Mouse (Mus musculus) MEL (cell line): ENCODE results near the gene Phf21b. TPM values are rescaled to one million over a fixed set of nuclear protein-coding genes. Genes with fewer than 3 reads are reported as not detected.
A peak's percentile ranks its signal among the peaks of the same experiment; 100 is the strongest.

ENCODE experiments used
- DNase-seq: peaks from one replicate; pipeline ENCODE4 v3.0.0; 2011; ENCODE audit warnings: low read depth, low spot score
- H3K27ac ChIP-seq: 2 replicates; pipeline ENCODE4 v1.5.1; 2012; ENCODE audit warnings: low read depth, mild to moderate bottlenecking, control low read depth, low read length, moderate library complexity; ENCODE audit not compliant: control insufficient read depth
- H3K27me3 ChIP-seq, 2 experiments: fragments of 150-350 bp in 1 of 2; sonication (generic) in 1 of 2; 2 replicates each; pipeline ENCODE4 v1.6.1; 2012; ENCODE audit warnings: low read length in 2 of 2, mild to moderate bottlenecking in 2 of 2, improper control_type of control experiment in 1 of 2, moderate library complexity in 1 of 2; ENCODE audit not compliant: insufficient read depth in 2 of 2, control insufficient read depth in 1 of 2
- H3K36me3 ChIP-seq, 2 experiments: 2 replicates each; pipeline ENCODE4 v1.6.1; 2012 to 2014; ENCODE audit warnings: low read length in 2 of 2, improper control_type of control experiment in 1 of 2, inconsistent platforms in 1 of 2, mild to moderate bottlenecking in 1 of 2; ENCODE audit not compliant: insufficient read depth in 2 of 2, control insufficient read depth in 1 of 2
- H3K4me1 ChIP-seq, 2 experiments: fragments of 150-350 bp in 1 of 2; sonication (generic) in 1 of 2; 2 replicates each; pipeline ENCODE4 v1.6.1; 2012; ENCODE audit warnings: low read length in 2 of 2, improper control_type of control experiment in 1 of 2, mild to moderate bottlenecking in 1 of 2; ENCODE audit not compliant: insufficient read depth in 2 of 2, control insufficient read depth in 1 of 2
- H3K4me3 ChIP-seq, 2 experiments: fragments of 150-350 bp in 1 of 2; sonication (generic) in 1 of 2; 2 replicates each; pipeline ENCODE4 v1.5.1; 2012; ENCODE audit warnings: low read depth in 2 of 2, low read length in 2 of 2, mild to moderate bottlenecking in 2 of 2, moderate library complexity in 2 of 2, control low read depth in 1 of 2, improper control_type of control experiment in 1 of 2; ENCODE audit not compliant: control insufficient read depth in 1 of 2, insufficient read depth in 1 of 2
- H3K79me2 ChIP-seq: 2 replicates; pipeline ENCODE4 v1.6.1; 2012; ENCODE audit warnings: mild to moderate bottlenecking, low read length, moderate library complexity; ENCODE audit not compliant: control insufficient read depth, poor library complexity, insufficient read depth
- H3K9ac ChIP-seq: 2 replicates; pipeline ENCODE4 v1.6.1; 2012; ENCODE audit warnings: low read depth, mild to moderate bottlenecking, control low read depth, low read length, moderate library complexity; ENCODE audit not compliant: control insufficient read depth, poor library complexity, severe bottlenecking
- H3K9me3 ChIP-seq: fragments of 150-350 bp; sonication (generic); replicated peaks from 2 replicates; pipeline ENCODE4 v1.6.1; 2012; ENCODE audit warnings: mild to moderate bottlenecking, low read length, improper control_type of control experiment, moderate library complexity; ENCODE audit not compliant: insufficient read depth
- BHLHE40 ChIP-seq: IDR thresholded peaks from 2 replicates; pipeline ENCODE4 v1.6.1; 2012; ENCODE audit warnings: low read depth, mild to moderate bottlenecking, inconsistent platforms, low read length, improper control_type of control experiment, borderline replicate concordance
- CTCF ChIP-seq, 3 experiments: IDR thresholded peaks in 2 of 3; conservative IDR thresholded peaks in 1 of 3; 2 replicates each; pipeline ENCODE4 v1.5.1; 2011 to 2012; ENCODE audit warnings: low read length in 3 of 3, low read depth in 2 of 3, mild to moderate bottlenecking in 2 of 3, improper control_type of control experiment in 1 of 3, inconsistent platforms in 1 of 3, mixed read lengths in 1 of 3, moderate library complexity in 1 of 3; ENCODE audit not compliant: control insufficient read depth in 1 of 3, insufficient read depth in 1 of 3, poor library complexity in 1 of 3, severe bottlenecking in 1 of 3
- ETS1 ChIP-seq: IDR thresholded peaks from 2 replicates; pipeline ENCODE4 v1.6.1; 2012; ENCODE audit warnings: low read depth, mild to moderate bottlenecking, inconsistent platforms, low read length, improper control_type of control experiment, moderate library complexity
- GATA1 ChIP-seq: IDR thresholded peaks from 2 replicates; pipeline ENCODE4 v1.6.1; 2011; ENCODE audit warnings: low read depth, low read length, improper control_type of control experiment
- HCFC1 ChIP-seq: IDR thresholded peaks from 2 replicates; pipeline ENCODE4 v1.6.1; 2012; ENCODE audit warnings: low read depth, mild to moderate bottlenecking, inconsistent platforms, low read length, improper control_type of control experiment, moderate library complexity
- KAT2A ChIP-seq: conservative IDR thresholded peaks from 2 replicates; pipeline ENCODE4 v1.6.1; 2012; ENCODE audit warnings: low read depth, low read length, improper control_type of control experiment, inconsistent platforms
- NRF1 ChIP-seq: IDR thresholded peaks from 2 replicates; pipeline ENCODE4 v1.6.1; 2014; ENCODE audit warnings: low read depth, mild to moderate bottlenecking, inconsistent platforms, low read length, improper control_type of control experiment, moderate library complexity; ENCODE audit not compliant: poor library complexity, insufficient read depth, severe bottlenecking
- RAD21 ChIP-seq: IDR thresholded peaks from 2 replicates; pipeline ENCODE4 v1.6.1; 2011; ENCODE audit warnings: mild to moderate bottlenecking, low read depth, low read length, improper control_type of control experiment
- RCOR1 ChIP-seq: IDR thresholded peaks from 2 replicates; pipeline ENCODE4 v1.6.1; 2012; ENCODE audit warnings: low read depth, mild to moderate bottlenecking, inconsistent platforms, low read length, improper control_type of control experiment
- SMC3 ChIP-seq: IDR thresholded peaks from 2 replicates; pipeline ENCODE4 v1.6.1; 2011; ENCODE audit warnings: low read depth, low read length, improper control_type of control experiment
- TAL1 ChIP-seq: IDR thresholded peaks from 2 replicates; pipeline ENCODE4 v1.6.1; 2012; ENCODE audit warnings: mild to moderate bottlenecking, inconsistent platforms, low read length, moderate library complexity, mixed read lengths
- TCF12 ChIP-seq: IDR thresholded peaks from 2 replicates; pipeline ENCODE4 v1.6.1; 2014; ENCODE audit warnings: low read depth, mild to moderate bottlenecking, inconsistent platforms, low read length, improper control_type of control experiment, moderate library complexity
- ZC3H11A ChIP-seq: IDR thresholded peaks from 2 replicates; pipeline ENCODE4 v1.6.1; 2012; ENCODE audit warnings: low read depth, mild to moderate bottlenecking, inconsistent platforms, low read length, improper control_type of control experiment
- ZKSCAN1 ChIP-seq: IDR thresholded peaks from 2 replicates; pipeline ENCODE4 v1.6.1; 2012; ENCODE audit warnings: low read depth, mild to moderate bottlenecking, inconsistent platforms, low read length, improper control_type of control experiment, moderate library complexity
- polyA plus RNA-seq, 2 experiments: library from polyadenylated mRNA; stranded (reverse) in 1 of 2; unstranded in 1 of 2; fragments of >175 nt in 1 of 2; fragments of >200 nt in 1 of 2; gene quantifications; 2 replicates each; pipeline versions ENCODE4 v1.2.1 to v1.2.4; 2012; ENCODE audit warnings: low replicate concordance in 2 of 2, low read depth in 1 of 2; ENCODE audit not compliant: insufficient read length in 2 of 2, insufficient read depth in 1 of 2, missing spikeins in 1 of 2
- total RNA-seq: library from RNA; depleted of rRNA; stranded (reverse); fragments of 300-350 nt; gene quantifications from 2 replicates; pipeline ENCODE4 v1.2.3, GENCODE M21; 2012

The Phf21b gene
- total and polyA plus RNA-seq, 3 experiments: 4.7 to 14.7 TPM; not detected in 1

GRCm38 (mm10) chr15:84891658-84892057 lies 35.8 kb upstream of the Phf21b start:
- Histone ChIP-seq H3K4me3 (no peak overlapping the region), H3K9me3 (no peaks in the 10 kb centered on the region), H3K79me2 (no peaks in the 10 kb centered on the region), H3K36me3 (no peaks in the 10 kb centered on the region), H3K27me3 (no peaks in the 10 kb centered on the region), H3K4me1 (peaks cover 0 to 3% of the 10 kb centered on the region in 2 experiments; a peak in 1 of 4 replicates), H3K27ac (no peak overlapping the region), H3K9ac (no peak overlapping the region)
- TF ChIP-seq ZC3H11A: peak; percentile 60
- TF ChIP-seq ETS1: no peak
- no peak for TF ChIP-seq HCFC1
- peak; percentile 83 for TF ChIP-seq SMC3
- TF ChIP-seq TAL1: no peak
- TF ChIP-seq BHLHE40: no peak
- peak; percentile 73 to 81 (median 81) for TF ChIP-seq CTCF (IDR thresholded peaks at IDR 0.05 in 2 of 3, conservative IDR thresholded peaks at IDR 0.05 in 1 of 3; ENCODE audit: control insufficient read depth in 1 of 3, insufficient read depth in 1 of 3, low read depth in 2 of 3, low read length in 3 of 3, poor library complexity in 1 of 3, severe bottlenecking in 1 of 3)
- TF ChIP-seq TCF12: no peak
- peak; percentile 67 for TF ChIP-seq RAD21
- TF ChIP-seq ZKSCAN1: no peak
- TF ChIP-seq GATA1: no peak
- peak; percentile 64 for DNase-seq

- DNase-seq: no peak
- Histone ChIP-seq H3K27ac (no peak overlapping the region), H3K4me1 (no peaks in the 10 kb centered on the region), H3K79me2 (no peaks in the 10 kb centered on the region), H3K9me3 (no peaks in the 10 kb centered on the region), H3K27me3 (no peaks in the 10 kb centered on the region), H3K9ac (no peak overlapping the region), H3K4me3 (no peak overlapping the region), H3K36me3 (no peaks in the 10 kb centered on the region)
- TF ChIP-seq KAT2A: no peak
- no peak for TF ChIP-seq TCF12
- no peak for TF ChIP-seq NRF1
Measured at GRCm38 (mm10) chr15:84891246-84891645, 35.4 kb upstream of the Phf21b start.

DNA sequence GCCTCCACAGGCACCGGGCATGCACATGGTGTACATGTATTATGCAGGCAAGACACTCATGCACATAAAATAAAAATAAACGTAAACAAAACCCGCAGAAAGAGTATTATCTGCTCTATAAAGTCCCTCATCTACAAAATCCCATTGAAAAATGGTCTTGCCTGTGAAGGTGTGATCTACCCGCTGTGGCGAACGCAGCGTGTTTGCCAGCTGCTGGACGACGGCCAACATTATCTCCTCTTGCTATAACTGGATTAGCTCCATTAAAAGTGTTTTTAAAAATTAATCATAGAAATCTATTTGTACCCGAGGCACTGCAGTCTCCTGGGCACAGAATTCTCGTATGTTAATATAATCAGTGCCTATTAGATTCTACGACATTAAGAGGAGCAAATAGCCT lies 32.2 kb upstream of the Phf21b start:
- Histone ChIP-seq H3K79me2 (no peaks in the 10 kb centered on the region), H3K4me1 (no peaks in the 10 kb centered on the region), H3K9ac (no peak overlapping the region), H3K9me3 (no peaks in the 10 kb centered on the region), H3K27ac (no peak overlapping the region), H3K36me3 (no peaks in the 10 kb centered on the region), H3K27me3 (peaks cover 0 to 1% of the 10 kb centered on the region in 2 experiments; a peak in 1 of 4 replicates), H3K4me3 (no peak overlapping the region)
- TF ChIP-seq BHLHE40: no peak
- no peak for TF ChIP-seq CTCF (IDR thresholded peaks at IDR 0.05 in 2 of 3, conservative IDR thresholded peaks at IDR 0.05 in 1 of 3; ENCODE audit: control insufficient read depth in 1 of 3, insufficient read depth in 1 of 3, low read depth in 2 of 3, low read length in 3 of 3, poor library complexity in 1 of 3, severe bottlenecking in 1 of 3)
- no peak for TF ChIP-seq RCOR1
- DNase-seq: no peak
